Mouse (Mus musculus): ENCODE measurements around the gene Cstf1. TPM values are rescaled to one million over a fixed set of nuclear protein-coding genes. Genes with fewer than 3 reads are reported as not detected.

The Cstf1 gene
- polyA plus RNA-seq, 1 experiment, result 28.1 TPM

DNA sequence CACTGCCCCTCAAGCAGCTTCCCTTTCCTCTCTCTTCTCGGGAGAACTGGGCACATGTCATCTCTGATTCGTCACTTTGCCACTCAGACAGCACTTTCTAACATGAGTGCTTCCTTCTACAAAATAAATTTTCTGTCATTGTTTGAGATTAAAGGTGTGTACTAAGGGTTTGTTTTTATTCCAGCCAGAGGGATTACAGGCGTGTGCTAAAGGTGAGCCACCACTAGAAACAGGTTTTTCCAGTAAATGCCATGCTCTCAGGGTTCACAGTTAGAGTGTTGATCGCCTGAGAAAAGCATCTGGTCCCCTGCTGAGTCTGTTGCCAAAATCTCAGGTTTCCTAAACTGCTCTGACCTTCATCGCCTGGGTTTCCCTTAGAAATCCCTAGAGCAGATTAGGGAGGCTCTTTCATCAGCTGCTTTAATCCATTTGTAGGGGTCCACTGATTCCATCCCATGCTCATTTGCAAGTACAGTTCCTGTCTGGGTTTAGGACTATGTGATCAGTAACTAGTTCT lies 6.6 kb downstream of the Cstf1 start:
- DNase-seq (ENCODE audit: low spot score), result no peak

DNA sequence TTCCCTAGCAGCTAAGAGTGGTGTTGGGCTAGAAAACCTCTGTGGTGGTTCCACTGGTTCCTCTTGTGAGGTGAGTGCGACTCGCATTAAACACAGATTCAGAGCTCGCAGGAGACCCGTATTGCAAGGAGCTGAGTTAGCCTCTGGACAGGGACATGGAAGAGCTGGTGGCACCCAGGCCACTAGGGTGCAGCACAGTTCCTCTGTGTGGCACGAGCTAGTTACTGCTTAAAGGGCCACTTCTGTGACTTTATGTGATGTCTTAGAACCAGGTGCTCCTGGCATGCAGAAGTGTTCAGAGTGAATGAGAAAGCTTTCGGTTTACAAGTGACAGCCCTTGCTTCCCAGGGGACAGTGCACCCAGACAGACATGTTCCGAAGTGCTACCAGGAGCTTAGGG lies 7.9 kb downstream of the Cstf1 start:
- DNase-seq (ENCODE audit: low spot score), result no peak

DNA sequence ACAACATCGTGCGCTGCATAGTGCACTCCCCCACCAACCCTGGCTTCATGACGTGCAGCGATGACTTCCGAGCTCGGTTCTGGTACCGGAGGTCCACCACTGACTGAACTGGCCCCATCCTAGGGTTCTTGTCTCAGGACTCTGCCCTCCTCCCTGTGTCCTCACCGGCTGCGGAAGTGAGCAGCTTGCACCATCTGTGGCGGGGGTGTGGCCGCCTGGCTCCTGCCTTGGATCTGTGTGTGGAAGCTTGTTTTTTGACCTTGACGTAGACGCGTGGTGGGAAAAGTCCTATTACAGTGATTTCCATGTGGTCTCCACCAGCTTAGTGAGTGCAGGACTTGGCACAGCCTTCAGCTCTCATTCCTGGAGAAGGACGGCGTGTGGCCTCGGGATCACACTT lies 10.0 kb downstream of the Cstf1 start:
- no peak for DNase-seq (ENCODE audit: low spot score)

DNA sequence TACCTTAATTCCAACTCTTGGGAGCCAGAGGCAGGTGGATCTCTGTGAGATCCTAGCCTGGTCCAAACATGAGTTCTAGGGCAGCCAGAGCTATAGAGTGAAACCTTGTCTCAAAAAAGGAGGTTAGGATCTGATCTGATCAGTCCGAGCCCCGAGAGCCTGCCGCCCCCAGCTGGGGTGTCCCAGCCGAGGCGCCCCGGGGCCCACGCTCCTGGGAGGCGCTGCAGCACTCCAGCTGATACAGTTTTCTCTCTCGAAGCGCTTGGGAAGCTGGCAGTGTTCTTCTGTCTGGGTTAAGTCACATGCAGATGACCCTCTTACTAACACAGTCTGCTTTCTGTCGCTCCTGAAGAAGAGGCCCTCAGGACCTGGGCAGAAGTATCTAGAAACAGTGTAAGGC lies 10.9 kb downstream of the Cstf1 start:
- DNase-seq (ENCODE audit: low spot score), result no peak

DNA sequence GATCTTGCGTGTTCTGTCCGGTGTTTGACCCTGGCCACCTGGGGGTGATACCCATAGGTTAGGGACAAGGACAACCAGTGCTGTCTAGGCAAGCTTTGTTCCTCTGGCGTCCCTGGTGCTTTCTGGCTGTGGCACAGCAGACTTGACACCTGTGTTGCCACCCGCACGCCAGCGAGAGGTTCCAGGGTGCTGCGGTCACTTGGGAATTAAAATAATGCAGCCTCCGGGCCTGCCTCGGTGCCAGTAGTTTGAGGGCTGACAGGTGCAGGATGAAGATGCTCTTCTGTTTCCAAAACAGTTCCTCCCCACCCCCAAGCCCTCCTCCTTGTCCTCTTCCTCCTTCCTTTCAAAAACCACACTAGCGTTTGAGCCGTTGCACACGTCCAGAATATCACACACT lies 11.4 kb downstream of the Cstf1 start:
- no peak for DNase-seq (ENCODE audit: low spot score)

DNA sequence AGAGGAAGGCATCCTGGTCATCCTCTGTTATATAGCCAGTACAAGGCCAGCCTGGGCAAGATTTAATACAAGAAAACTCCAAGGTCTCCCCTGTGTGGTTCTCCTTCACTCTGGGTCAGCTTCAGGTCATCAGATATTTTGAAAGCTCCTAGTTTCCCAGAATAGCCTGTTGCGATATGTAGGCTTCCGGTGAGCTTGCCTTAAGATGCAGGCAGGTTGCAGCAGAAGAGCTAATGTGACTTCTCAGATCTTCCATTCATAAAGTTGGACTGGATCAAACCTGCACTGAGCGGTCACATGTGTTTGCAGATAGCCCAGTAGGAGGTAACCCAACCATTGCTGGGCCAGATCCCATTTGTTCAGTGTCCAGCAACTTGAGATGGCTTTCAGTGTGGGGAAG lies 14.2 kb downstream of the Cstf1 start:
- DNase-seq (ENCODE audit: low spot score), result no peak

DNA sequence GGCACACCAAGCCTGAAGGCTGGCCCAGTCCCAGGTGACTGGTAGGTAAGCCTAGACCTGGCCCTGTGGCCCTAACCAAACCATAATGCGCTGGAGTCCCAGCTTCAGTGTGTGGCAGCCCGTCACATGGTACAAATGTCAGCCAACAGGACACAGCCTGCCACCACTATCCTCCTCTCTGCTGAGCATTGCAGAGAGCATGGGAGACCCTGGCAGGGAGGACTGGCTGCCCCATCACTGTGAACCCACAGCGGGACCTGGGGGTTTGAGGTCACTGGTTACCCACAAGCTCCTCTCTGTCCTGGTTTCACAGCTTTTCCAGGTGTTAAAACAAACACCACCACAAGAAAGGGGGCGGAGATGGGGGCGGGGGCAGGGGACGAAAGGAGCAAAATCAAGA lies 19.9 kb downstream of the Cstf1 start:
- no peak for DNase-seq (ENCODE audit: low spot score)

DNA sequence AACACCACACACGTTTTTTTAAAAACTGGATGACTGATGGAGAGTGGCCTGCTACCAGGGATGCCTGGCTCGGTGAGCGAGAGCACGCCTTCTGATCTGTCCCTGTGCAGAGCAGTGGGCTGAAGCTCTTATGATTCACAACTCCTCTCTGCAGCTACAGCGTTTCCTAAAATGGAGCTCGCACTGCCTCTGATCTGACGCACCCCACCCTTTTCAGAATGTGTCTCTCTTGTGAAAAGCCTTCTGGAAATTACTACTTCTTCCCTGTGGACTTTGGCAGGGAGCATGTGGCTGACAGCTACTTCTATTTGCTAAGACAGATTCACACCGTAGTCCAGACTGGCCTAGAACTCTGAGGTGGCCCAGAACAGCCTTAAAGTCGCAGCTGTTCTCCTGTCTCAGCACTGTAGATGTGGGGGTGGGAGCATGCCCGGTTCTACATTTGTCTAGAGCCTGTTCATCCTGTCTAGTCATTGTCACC lies 21.6 kb downstream of the Cstf1 start:
- no peak for DNase-seq (ENCODE audit: low spot score)

DNA sequence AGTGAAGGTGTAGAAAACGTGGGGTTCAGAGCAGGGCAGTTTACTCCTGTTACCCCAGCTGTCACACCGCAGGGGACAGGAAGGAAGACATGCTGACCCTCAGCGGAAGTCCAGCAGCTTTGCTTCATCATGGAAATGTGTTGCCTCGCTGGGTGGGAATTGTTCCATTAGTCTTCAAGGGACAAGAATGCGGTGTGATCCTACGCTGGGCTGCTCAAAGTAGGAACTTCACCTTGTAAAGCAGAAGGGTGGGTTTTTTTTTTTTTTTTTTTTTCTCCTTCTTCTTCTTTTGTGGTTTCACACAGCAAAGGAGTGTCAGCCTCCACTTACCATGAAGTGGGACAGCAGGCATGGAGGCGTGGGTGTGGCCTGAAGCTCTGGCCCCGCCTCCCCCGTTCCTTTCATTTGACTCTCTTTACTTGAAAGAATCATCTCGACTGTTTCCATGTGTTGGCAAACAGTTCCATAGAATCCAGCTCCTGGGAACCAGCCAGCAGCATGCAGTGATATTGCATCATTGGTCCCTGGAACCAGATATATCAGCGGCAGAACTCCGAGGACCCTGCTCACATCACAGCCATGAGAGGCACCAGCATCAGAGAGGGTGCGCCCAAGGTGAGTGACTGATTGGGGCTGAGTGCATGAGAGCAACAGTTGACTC lies 23.0 kb downstream of the Cstf1 start, which contains the start of gene Cass4:
Cass4 (plus strand) TSS at position 404 of the 661 bp plus-strand sequence.
- no peak for DNase-seq (ENCODE audit: low spot score)

DNA sequence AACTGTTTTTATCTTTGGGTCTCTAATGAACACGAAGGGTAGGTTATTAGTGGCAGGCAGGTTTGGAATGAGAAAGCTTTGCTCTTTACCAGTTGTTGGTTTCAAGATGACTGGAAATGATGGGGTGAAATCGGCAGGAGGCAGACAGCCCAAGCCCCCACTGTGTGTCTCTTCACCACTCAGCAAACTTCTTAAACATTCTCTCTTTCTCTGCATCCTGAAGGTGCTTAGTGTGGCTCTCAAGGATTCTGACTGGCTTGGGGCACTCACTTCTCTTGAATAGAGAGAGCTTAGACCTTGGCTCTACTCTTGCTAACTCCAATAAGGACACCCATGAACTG lies 23.5 kb downstream of the Cstf1 start:
- no peak for DNase-seq (ENCODE audit: low spot score)

DNA sequence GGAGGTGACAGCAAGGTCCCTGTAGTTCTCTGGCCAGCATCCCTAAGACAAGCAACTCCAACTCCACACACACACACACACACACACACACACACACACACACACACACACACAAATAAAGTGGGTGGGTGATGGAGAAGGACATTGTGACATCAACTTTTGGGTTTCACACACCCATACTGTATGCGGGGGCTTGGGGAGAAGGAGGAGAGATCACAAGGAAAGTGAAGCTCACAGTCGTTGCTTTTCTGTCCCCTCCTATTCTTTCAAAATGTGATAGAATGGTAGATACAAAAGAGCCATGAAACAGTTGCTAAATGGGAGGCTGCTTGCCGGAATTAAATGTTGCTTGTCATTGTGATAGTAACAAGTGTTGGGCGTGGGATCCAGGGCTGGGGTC lies 24.2 kb downstream of the Cstf1 start:
- no peak for DNase-seq (ENCODE audit: low spot score)

DNA sequence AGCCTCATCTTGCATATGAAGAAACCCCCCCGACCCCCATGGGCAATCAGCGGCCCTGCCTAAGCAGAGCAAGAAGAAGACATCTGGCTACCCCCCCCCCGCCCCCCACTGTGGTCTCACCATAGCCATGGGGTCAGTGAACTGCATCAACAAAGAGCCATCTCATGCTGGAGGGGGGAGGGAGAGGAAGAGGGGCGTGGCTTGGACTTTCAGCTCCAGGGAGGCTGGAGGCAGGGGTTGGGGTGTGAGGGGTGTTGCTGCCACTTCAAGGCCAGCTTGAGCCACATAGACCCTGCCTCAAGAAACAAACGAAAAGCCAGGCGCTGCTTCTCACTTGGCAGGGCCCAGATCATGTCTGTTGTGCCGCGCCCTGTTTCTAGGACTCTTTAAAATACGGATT lies 25.5 kb downstream of the Cstf1 start:
- no peak for DNase-seq (ENCODE audit: low spot score)

DNA sequence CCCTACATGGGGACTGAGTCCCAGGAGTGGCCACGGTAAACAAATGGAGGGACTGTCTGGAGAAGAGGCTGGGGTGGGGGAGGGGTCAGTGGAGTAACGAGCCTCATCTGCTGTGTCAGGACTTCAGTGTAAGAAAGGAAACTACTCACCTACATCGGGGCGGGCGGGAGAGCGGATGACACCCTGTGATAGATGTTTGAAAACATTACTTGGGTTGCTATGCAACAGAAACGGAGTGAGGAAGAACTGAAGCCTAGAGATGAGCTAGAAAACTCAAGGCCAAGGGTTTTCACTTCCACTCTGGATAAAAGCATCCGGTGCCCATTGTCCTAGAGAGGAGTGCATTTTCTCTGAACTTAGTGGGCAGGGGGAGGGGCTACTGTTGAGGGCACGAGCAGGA lies 29.4 kb downstream of the Cstf1 start:
- no peak for DNase-seq (ENCODE audit: low spot score)

DNA sequence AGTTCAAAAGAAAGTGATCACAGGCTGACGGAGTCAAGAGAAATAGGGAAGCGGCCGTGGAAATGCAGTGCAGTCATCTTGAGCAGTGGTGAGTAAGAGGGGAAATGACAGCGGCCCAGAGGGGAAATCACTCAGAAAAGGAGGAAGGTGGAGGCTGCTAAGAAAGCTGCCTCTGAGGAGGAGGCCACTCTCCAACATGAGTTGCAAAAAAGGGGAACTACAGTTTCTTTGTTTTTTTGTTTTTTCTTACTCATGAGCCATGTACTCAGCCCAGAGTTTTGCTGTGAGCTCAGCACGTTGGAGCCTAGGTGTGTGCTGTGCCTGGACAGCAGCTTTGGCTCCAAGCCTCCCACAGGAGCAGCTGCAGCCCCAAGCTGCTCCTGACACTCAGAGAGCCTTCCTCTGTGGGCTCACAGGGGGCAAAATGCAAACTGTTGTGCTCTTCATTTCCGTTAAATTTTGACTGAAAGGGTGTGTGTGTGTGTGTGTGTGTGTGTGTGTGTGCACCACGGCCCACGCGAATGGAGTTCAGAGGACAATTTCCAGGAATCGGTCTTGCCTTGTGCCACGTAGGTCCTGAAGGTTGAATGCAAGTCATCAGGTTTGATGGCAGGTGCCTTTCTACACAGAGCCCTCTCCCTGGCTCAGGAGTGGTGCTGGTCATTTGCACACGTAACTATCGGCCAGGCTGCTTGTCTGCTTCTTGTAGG lies 30.8 kb downstream of the Cstf1 start:
- no peak for DNase-seq (ENCODE audit: low spot score)

DNA sequence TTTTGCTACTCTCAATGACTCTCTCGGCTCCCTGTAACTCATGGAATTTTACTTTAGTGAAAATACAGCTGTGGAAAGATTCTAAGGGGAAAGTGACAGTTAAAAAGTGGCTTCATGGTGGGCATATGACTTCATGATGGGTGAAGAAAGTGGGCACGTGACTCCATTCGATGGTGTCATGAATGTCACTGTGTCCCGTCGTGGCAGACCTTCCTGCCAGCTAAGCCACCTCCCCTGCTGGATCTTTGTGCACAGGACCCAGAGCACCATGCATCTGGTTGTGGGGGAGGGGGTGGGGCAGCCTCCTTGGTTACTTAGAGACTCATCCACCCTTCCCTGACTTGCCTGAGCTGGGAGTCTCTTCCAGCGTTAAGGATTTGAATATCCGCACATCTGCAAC lies 33.8 kb downstream of the Cstf1 start:
- DNase-seq (ENCODE audit: low spot score), result no peak

DNA sequence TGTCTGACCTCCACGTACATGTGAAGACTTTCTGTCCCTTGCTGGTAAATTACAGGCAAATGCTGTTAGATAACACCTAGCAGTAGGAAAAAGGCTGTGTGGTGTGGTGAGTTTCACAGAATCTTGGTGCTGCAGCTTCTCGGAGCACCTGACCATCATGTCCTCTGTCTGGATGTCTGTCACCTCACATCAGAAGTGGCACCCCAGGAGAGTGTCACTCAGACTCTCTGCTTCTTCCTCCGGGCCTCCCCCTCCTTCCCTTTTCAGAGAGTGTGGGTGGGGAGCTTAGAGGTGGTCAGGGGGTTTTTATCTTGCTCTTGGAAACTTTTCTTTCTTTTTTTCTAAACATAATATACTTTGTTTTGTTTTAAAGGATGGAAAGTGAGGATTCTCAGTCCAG lies 34.5 kb downstream of the Cstf1 start:
- no peak for DNase-seq (ENCODE audit: low spot score)

DNA sequence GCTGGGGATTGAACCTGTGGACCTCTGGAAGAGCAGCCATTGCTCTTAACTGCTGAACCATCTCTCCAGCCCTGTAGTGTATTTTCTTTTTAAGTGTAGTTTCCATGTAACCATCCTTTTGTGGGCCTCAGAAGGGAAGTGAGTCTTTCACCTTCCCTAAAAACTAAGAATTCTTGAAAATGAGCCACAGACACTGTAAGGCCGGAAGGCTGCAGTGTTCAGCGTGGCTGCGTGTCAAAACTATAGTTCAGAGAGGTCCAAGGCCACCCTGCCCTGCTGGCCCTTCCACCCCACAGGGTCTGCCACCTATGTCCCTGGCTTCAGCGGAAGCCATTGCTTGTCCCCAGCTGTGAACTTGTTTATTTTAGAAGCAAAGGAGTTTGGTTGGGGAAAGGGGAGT lies 35.7 kb downstream of the Cstf1 start:
- no peak for DNase-seq (ENCODE audit: low spot score)

DNA sequence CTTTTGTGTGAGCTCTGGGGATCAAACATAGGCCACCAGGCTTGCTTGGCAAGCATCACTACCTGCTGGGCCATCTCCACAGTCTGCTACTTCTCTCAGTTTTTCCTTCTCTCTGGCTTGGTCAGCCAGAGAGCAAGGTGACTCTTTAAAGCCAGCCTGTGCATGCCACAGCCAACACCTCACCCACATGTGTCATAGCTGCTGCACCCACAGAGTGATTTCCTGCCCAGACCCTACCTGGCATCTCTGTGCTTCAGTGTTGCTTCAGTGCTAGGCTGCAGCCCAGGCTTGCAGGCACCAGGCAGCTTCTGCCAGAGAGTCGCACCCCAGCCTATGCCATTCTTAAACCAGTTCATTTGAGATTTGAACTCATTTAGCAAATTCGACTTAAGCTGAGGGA lies 37.0 kb downstream of the Cstf1 start:
- no peak for DNase-seq (ENCODE audit: low spot score)

DNA sequence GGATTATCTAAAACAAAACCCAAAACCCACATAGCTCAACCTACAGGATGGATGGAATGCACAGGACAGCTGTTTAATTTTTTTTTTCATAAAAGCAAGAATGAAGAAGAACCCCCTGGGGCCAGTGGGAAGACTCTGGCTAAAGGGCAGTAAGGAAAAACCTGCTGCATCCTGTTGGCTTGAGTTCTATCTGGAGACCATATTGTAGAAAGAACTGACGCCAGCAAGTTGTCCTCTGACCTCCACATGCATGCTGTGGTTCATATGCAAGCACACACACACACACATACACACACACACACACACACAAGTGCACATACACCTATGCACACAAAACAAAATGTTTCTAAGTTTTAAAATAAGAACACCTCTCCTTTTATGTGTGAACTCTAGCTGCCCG lies 40.2 kb downstream of the Cstf1 start:
- no peak for DNase-seq (ENCODE audit: low spot score)

DNA sequence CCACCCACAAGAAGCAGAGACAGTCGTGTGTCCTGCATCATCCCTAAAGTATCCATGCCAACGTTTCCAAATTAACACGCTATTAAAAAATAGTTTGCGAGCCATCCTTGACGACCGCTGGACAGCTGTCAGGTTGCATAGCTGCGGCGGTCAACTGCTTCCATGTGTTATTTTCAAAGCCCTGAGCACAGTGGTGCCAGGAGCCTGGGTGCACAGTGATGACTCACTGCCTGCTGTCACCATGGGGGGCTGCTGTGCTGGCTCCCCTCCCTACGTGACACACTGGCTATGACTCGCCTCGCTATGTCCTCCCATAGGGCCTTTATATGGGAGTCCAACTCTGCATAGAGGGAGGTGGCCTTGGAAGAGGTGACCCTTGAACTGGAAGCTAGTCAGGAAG lies 40.6 kb downstream of the Cstf1 start:
- no peak for DNase-seq (ENCODE audit: low spot score)

DNA sequence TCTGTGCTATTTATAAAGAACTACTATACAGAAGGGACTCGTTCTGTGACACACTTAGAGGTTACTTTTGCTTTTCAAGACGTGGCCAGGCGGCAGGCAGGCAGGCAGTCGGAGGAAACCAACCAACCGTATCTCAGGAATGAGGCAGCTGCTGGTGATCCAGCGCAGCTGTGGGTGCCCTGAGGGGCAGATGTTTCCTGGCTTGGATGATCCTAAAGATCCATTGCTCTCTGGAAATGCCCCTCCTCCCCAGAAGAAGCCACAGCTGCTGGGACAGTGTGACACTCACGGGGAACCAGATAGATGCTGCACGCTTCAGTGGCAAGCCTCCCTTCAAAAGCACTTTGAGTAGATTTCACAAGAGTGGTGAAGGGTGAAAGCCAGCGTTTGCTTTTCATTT lies 42.0 kb downstream of the Cstf1 start:
- DNase-seq (ENCODE audit: low spot score), result no peak

DNA sequence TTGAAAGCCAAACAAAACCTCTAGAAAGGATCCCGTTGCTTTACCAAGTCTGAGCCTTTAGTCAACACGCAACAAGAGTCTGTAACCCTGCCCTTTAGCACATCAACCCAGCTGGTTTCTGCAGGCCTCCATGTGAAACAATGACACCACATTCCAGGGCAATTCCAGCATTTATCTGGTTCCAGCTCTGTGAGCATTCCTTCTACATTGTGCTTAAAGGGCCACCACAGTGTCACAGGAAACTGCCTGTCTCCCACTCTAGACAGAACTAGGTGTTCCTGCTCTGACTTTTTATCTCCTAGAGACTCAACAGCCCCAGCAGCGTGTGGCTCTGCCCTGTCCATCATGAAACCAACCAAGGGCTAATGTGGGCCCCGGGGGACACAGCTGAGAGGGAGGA lies 42.8 kb downstream of the Cstf1 start:
- no peak for DNase-seq (ENCODE audit: low spot score)

DNA sequence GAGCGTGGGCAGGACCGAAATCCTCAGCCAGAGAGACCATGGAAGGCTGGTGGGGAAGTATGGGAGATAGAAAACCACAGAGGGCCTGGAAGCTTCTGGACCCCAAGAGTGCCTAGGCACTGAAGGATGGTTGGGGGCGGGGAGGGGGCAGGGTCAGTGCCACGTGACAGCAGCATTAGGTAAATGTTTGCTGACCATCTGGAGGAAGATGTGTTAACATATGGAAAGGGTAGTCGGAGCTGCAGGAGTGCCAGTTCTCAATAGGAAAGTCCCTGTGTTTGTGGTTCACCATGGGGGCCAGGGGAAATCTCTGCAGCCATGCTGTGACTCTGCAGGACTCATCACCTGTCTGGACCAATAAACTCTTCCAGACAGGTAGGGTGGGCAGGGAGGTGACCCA lies 43.4 kb downstream of the Cstf1 start:
- DNase-seq (ENCODE audit: low spot score), result no peak

DNA sequence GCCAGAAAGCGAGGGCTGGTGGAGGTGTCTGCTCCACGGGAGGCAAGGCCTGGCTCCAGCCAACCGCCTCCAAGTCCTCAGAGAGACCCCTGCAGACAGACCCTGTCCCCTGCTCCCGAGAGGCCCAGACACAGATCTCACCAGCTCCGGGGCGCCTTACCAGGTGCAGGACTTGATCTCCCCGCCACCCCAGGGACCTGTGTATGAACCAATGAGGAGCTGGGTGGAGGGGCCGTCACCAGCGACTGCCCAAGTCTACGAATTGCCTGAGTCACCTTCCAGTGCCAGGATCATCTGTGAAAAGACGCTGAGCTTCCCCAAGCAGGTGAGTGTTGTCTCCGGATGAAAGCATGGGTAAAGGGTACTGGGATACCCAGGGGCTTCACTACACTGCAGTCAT lies 45.7 kb downstream of the Cstf1 start:
- DNase-seq (ENCODE audit: low spot score), result no peak
